Mouse (Mus musculus): ENCODE data around the gene Xpo6.

Xpo6 gene

DNA sequence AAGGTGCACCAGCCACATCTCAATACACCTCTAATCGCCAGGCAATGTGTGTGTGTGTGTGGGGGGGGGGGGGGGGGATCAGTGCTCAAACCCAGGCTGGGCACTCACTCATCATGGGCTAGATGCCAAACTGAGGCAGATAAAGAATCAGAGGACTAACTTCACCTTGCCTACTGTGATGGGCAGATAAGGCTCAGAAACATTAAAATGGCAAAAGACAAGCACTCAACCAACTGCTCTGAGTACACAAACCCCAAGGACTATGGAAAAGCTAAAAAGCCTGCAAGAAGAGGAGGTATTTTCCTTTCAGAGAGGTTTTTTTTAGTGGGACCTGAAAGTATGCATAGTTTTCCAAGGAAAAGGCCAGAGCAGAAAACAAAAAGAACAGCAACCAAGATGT, 1.4 kb downstream of the Xpo6 start:
- DNase-seq (ENCODE audit: extremely low read depth, insufficient read length, low spot score) = no peak

DNA sequence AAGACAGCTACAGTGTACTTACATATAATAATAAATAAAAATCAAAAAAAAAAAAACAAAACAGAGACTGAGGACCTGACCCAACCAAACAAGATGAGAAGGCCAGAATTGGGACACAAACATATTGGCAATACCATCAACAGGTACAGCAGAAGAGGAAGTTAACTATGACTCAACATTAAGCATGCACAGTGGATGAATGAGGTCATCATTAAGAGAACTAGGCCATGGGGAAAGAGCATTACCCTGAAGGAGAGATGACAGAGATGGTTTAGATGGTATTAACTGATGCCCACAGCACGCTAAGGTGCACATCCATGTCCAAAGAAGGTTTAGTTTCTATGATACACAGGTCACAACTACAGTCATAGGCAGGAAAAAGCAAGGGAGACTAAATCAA, 6.1 kb downstream of the Xpo6 start:
- DNase-seq (ENCODE audit: extremely low read depth, insufficient read length, low spot score) = no peak

DNA sequence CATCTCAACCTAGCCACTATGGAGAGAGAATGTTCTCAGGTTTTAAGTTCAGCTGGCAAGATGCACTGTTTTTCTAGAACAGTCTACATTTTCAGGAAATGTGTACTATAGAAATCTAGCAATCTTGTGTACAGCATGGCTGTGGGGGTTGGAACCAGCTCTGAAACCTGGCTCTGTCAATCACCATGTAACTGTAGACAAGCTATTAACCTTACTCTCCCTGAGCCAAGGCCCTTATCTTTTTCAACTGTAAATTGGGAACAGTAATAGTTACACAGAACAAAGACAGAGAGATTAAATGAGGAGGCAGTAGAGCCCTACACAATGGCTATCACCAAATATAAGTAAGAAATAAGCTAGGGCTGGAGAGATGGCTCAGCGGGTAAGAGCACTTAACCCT, 8.8 kb downstream of the Xpo6 start:
- no peak for DNase-seq (ENCODE audit: extremely low read depth, insufficient read length, low spot score)

DNA sequence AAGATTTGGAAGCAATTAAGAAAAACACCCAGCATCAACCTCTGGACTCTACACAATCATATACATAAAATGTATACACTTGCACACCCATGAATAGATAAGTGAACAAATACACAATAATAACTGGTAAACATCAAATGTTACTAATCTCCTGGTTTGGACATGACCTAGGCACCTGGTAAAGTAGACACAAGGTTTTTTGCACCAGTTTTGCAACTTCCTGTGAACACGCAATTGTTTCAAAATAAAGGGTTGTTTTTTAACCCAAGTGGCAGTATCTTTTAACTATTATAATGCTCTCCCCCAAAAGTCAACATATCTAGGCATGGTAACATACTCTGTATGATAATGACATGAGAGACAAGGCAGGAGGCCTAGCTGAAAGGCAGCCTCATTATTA, 10.8 kb downstream of the Xpo6 start:
- no peak for DNase-seq (ENCODE audit: extremely low read depth, insufficient read length, low spot score)

DNA sequence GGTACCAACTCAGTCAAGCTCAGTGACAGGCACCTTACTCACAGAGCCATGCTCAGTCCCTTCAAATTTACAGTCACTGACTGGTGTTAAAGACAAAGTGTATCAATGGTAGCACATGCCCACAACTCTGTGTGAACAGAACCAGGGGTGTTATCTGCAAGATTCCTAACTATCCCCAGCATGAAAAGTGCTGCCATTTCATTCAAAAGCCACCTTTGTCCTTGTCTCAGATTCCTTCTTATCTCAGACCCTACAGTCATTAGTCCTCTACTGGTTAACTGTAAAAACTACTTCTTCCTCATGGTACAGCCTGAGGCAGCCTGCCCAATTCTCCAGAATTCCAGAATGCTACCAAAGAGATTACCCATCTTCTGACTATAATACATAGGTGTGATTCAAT, 14.3 kb downstream of the Xpo6 start:
- no peak for DNase-seq (ENCODE audit: extremely low read depth, insufficient read length, low spot score)

DNA sequence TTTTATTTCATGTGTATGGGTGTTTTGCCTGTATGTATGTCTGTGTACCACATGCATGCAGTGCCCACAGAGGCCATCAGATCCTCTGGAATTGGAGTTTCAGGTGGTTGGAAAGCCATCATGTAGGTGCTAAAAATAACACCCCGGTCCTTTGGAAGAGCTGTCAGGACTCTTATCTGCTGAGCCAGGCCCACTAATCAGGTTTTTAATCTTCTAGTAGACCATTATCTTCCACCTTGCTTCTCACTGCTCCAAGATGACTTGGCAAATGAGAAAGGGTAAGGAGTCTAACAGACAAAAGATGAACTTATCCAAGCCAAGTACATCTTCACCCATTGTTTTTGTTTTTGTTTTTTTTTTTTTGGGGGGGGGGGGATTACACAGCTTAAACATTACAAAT, 16.7 kb downstream of the Xpo6 start:
- DNase-seq (ENCODE audit: extremely low read depth, insufficient read length, low spot score) = no peak

DNA sequence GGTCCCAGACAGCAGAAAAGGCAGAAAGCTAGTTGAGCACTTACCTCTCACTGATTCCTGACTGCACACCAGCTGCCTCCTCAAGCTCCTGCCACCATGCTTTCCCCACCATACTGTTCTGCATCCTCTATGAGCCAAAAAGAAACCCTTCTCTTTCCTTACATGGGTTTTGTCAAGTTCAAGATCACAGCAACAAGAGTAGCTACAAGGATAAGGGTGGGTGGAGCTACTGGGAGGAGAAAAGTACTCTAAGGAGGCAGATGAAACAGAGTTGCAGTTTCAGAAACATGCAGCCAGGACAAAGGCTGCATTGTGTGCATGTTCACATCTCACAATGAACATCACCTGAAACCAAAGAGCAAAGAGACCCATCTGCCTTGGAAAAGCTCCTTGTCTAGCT, 18.8 kb downstream of the Xpo6 start:
- DNase-seq (ENCODE audit: extremely low read depth, insufficient read length, low spot score) = no peak

DNA sequence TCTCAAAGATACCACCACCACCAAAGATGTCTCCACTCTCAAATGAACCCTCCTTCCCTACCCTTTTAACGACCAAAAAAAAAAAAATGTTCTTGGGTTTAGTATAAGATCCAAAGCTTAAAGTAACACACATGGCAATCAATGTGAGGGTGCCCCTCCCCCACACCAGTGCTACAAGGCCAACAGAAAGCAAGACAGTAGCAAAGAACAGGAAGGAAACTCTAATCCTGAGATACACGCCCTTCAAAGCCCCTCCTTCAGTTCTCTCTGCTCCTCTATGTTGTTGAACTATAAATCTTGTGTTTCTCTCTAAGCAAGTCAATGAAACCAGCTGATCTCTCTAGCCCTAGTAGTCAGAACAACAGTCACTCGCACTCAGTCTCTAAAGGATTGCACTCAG, 19.3 kb downstream of the Xpo6 start:
- DNase-seq (ENCODE audit: extremely low read depth, insufficient read length, low spot score) = no peak

DNA sequence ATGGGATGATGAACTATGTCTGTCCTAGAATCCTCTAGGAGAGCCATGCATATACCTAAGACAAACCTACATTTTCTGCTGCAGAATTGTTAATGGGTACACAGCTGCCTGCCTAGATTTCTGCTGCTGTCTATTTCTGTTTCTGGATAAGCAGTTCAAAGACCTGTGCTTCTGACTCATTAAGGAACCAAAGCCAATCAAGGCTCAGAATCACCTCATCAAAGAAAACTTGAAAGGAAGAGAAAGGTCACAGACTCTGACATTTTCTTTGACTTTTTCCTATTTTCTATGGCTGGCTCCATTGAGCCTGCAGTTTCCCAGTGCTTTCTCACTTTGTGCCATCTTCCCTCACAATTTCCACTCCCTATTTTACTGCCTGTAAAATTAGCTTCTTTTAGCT, 21.5 kb downstream of the Xpo6 start:
- no peak for DNase-seq (ENCODE audit: extremely low read depth, insufficient read length, low spot score)

DNA sequence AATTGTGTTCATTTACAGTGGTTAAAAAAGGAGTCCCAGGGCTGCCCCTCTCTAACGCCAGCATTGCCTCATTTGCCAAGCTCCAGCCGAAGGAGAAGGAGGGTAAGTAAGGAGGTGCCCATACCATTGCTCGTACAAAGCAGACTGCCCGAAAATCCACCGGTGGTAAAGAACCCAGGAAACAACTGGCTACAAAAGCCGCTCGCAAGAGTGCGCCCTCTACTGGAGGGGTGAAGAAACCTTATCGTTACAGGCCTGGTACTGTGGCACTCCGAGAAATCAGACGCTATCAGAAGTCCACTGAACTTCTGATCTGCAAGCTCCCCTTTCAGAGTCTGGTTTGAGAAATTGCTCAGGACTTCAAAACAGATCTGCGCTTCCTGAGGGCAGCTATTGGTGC, 24.3 kb downstream of the Xpo6 start:
- no peak for DNase-seq (ENCODE audit: extremely low read depth, insufficient read length, low spot score)

DNA sequence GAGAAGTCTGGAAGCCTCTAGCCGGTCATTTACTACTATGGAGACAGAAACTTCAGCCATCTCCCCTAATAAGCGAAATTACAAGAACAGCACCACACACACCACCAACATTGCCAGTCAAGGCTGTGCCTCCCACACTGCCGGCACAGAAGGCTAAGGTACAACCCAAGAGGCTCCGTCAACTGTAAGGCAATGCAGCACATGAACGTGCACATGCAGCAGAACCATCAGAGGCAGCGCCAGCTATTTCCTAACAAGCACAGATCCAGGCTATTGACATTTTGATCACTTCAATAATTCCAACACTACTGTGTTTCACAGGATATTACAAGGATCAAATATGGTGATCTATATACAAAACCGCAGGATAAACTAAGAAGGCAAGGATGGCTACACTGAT, 24.8 kb downstream of the Xpo6 start:
- no peak for DNase-seq (ENCODE audit: extremely low read depth, insufficient read length, low spot score)

DNA sequence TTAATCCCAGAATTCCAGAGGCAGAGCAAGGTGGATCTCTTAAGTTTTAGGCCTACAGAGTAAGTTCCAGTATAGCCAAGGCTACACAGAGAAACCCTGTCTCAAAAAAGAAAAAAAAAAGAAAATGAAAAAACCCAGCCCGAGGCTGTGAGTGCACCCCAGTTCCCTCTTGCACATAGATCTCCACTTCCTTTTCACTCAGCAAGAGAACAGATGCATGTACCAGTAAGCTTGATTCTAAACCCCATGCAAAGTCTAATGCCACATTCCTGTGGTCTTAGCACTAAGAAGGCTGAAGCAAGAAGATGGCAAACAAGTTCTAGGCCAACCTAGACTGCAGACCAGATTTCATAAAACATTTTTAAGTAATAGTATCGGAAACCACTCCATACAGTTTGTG, 25.4 kb downstream of the Xpo6 start:
- DNase-seq (ENCODE audit: extremely low read depth, insufficient read length, low spot score) = no peak

DNA sequence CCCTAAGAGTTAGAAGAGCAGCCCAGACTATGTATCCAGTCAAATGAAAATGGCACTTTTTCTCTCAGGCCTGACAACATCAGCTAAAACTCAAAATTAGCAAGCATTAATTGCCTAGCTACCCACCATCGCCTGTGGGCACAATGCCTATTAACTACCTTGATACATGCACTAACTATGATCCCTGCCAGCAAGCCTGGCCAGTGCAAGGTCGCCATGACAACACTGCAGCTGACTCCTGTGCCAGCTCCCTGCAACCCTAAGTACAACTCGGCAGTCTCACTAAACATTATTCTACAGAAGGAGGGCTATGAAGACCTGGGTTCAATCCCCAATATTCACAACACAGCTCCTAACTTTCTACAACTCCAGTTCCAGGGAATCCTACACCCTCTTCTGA, 28.3 kb downstream of the Xpo6 start:
- DNase-seq (ENCODE audit: extremely low read depth, insufficient read length, low spot score) = no peak

DNA sequence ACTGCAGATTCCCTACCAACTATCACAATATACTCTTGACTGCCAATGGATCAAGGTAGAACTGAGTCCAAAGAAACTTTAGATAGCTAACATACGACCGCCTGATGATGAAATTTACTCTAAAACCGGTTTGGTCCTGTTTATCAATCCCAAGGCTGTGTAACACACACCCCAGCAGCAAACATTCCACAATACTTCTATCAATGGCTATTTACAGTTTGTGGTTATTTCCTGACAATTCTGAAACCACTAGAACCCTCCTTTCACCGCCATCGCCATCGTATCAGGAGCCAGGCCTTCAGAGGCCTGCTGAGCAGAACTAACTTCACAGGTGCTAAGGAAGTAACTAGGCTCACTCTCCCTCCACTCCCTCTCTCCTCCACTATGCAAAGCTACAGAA, 31.7 kb downstream of the Xpo6 start:
- no peak for DNase-seq (ENCODE audit: extremely low read depth, insufficient read length, low spot score)

DNA sequence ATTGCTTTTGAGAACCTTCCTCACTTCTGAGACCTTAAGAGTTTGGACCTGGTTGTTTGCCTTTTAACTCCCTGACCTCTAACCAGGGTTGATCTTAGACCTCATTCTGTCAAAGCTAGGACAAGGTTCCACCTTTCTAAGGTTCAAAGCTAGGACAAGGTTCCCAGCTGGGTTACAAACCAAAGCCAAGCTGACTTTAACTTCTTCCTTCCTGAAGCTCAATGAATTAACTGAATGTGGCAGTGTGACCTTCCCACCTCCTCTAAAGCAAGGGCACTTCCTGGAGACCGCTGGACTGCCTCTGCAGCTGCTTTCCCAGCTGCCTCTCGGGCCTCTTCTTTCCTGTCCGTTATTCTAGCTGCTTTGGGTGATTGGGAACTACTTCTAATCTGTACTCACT, 32.9 kb downstream of the Xpo6 start:
- DNase-seq (ENCODE audit: extremely low read depth, insufficient read length, low spot score) = no peak

DNA sequence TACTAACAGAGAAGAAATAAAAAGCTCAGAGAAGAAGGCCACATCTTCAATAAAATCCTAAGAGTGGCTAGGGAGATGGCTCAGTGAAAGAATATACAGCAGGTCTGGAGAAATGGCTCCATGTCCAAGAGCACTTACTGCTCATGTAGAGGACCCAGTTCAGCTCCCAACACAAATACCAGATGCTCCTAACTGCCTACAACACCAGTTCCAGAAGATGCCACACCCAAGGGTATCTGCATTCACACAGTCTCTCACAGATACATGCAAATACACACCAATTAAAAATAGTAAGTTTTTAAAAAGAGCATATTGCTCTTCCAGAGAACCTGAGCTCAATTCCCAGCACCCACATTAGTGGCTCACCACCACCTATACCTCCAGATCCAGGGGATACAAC, 33.7 kb downstream of the Xpo6 start:
- no peak for DNase-seq (ENCODE audit: extremely low read depth, insufficient read length, low spot score)

DNA sequence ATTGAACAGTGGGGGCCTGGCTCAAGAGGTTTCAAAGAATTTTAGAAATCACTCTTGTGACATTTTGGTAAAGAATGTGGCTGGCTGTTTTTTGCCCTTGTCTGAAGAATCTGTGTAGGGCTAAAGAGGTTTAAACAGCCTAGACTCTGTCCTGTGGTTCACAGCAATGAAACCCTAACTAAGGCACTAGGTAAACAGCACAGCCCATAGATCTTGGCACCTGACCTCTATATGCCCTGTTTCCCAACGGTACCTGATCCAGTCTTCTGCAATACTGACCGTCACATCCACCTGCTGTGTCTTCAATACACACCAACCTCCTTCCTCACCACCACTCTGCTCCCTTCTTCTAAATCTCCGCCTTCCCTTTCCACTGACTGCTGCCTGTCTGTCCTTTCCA, 42.1 kb downstream of the Xpo6 start:
- DNase-seq (ENCODE audit: extremely low read depth, insufficient read length, low spot score) = no peak

DNA sequence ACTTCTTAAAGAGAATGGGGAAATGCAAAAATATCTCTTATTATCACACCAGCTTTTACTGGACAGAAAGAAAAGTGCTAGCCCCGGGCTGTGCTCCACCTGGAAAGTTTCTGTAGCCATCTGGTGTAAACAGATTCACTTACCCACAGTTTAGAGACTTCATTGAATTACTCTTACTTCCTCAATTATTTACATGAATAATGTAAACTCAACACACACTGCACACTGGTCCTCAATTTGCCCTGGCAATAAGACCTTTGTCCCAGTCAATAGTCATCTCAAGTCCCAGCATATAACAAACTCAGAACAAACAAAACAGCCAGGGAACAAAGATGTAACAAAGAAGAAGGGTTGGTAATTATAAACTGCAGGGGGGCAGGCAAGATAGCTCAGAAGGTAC, 44.6 kb downstream of the Xpo6 start:
- DNase-seq (ENCODE audit: extremely low read depth, insufficient read length, low spot score) = no peak

DNA sequence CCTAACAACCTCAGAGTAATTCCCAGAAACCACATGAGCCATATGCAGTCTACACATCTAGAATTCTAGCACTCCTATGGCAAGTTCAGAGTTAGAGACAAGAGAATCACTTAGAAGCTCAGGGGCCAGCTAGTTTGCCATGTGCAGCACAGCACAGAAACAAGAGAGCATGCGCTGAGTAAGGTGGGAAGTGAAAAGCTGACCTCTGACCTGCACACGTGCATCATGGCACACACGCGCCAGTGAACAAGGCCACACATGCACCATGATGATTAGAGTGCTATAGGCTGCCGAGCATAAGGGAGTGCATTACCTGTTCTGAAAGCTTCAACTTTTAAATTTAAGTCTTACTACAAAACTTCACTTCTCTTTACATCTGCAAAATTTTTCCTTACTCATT, 45.6 kb downstream of the Xpo6 start:
- no peak for DNase-seq (ENCODE audit: extremely low read depth, insufficient read length, low spot score)

DNA sequence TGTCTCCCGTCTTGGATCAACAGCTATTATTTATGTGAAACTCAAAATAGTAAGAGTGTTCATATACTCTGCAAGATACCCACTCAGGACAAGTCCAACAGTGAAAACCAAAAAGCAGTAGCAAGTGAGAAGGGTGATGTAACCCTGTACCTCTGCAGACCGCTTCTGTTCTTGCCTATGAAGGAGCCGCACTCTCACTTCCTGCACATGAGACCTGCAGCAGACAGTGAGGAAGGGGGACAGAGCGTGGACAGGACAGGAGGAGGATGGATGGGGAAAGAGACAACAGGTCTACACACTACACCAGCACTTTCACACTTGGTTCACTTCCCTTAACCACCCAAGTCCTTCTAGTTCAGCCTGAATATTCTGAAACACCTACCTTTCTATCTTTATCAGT, 48.0 kb downstream of the Xpo6 start:
- no peak for DNase-seq (ENCODE audit: extremely low read depth, insufficient read length, low spot score)

DNA sequence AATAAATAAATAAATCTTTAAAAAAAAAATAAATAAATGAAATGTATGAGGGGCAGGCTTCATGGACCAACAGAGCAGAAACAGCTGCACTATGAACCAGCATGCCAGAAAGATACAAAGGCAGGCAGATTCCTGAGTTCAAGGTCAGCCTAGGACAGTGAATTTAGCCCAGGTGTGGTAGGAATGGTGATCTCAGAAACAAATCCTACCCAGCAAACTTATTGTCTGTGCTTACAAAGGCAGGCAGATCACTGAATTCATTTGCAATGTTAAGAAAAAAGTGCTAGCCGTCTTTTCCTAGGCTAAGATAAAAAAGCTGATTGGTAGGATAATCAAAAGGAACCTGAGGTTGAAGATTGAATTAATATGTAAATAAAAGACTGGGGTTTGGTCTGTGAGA, 54.1 kb downstream of the Xpo6 start:
- DNase-seq (ENCODE audit: extremely low read depth, insufficient read length, low spot score) = no peak

DNA sequence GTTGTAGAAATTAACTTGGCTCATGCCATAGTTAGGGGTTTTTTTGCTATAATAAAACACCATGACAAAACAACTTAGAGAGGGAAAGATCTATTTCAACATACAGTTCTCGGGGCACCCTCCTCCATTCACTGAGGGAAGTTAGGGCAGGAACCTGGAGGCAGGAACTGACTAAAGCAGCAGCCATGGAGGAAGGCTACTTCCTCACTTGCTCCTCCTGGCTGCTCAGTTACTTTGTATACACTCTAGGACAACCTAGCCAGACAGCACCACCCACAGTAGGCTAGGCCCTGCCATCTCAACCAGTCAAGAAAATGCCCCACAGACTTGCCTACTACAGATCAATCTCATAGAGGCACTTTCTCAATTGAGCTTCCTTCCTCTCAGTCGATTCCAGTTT, 55.9 kb downstream of the Xpo6 start:
- no peak for DNase-seq (ENCODE audit: extremely low read depth, insufficient read length, low spot score)

DNA sequence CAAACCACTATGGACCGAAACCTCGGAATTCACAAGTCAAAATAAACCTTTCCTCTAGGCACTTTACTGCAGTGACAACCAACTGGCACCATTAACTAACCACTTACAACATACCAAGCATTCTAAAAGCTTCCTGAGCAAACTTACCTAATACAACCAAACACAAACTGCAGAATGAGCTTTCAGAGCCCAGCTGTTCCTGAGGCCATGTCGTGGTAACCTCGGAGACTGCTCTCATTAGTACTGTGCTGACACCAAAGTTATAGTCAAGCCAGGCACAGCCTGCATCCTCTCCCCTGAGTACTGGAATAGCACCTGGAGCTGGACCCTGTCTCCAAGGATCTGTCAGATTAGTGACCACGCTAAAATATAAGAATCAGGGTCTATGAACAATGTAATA, 62.5 kb downstream of the Xpo6 start:
- no peak for DNase-seq (ENCODE audit: extremely low read depth, insufficient read length, low spot score)

DNA sequence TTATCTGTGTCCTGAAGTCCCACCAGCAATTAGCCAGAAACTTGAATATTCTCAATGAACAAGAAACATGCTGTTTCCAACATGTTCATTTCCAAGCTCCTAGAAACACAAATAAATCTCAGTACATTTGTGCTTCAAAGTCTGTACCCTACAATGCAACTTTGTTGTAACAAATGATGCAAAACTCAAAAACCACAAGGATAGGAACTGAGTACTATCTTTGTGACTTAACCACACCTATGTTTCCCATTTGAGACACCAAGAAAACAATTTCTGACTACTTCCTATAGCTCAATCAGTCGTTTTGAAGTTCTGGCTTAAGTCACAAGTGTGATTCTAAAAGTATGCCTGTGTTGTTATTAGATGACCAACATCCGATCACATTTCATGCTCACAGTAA, 64.9 kb downstream of the Xpo6 start:
- no peak for DNase-seq (ENCODE audit: extremely low read depth, insufficient read length, low spot score)
